Mouse (Mus musculus) urinary bladder, postnatal 14 days (tissue): Measurements from ENCODE around the gene Brap.
"Not testable (repeated sequence)": the region's sequence is repeated elsewhere in the genome, so short reads cannot be mapped to it uniquely, and the experiment has no call there.

Experiments used
- DNase-seq: peaks from one replicate; pipeline ENCODE4 v3.0.0; 2021; ENCODE audit warnings: low spot score

Brap gene

GRCm38 (mm10) chr5:121670412-121670811, 10.0 kb downstream of the Brap start:
- no peak for DNase-seq

DNA sequence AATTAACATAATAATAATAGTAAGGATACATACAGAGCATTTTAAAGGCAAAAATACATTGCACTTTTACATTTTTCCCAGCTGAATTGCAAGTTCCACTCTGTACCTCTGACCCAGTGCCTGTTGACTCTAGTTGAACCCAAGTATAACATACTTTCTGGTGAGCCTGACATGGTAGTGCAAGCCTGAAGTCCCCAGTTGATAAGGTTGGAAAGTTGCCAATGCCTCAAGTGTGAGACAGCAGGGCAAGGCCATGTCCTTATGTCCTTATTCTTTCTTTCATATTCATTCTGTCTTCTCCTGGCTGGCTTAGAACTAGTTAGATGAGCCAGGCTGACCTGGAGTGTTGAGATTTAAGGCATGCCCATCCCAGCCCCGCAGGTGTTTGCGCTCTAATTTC, 21.9 kb downstream of the Brap start:
- no peak for DNase-seq

- DNase-seq, result no peak
Measured at GRCm38 (mm10) chr5:121685495-121685894, 25.1 kb downstream of the Brap start.

GRCm38 (mm10) chr5:121686113-121686898, 25.9 kb downstream of the Brap start:
- DNase-seq, result no peak

- DNase-seq, result peak; percentile 39
Measured at GRCm38 (mm10) chr5:121690482-121691211, 30.3 kb downstream of the Brap start.

- not testable (repeated sequence) for DNase-seq
Measured at GRCm38 (mm10) chr5:121691436-121691835, 31.1 kb downstream of the Brap start.

GRCm38 (mm10) chr5:121692897-121693296, 32.5 kb downstream of the Brap start:
- no peak for DNase-seq

- DNase-seq, result no peak
Measured at GRCm38 (mm10) chr5:121696761-121697160, 36.4 kb downstream of the Brap start.

- DNase-seq, result no peak
Measured at GRCm38 (mm10) chr5:121699891-121700290, 39.5 kb downstream of the Brap start.

- DNase-seq, result peak; percentile 43
Measured at GRCm38 (mm10) chr5:121700496-121700895, 40.1 kb downstream of the Brap start.

GRCm38 (mm10) chr5:121701111-121701769, 40.9 kb downstream of the Brap start:
- no peak for DNase-seq

- DNase-seq, result no peak
Measured at GRCm38 (mm10) chr5:121703341-121703740, 43.0 kb downstream of the Brap start.

GRCm38 (mm10) chr5:121704512-121705248, 44.3 kb downstream of the Brap start:
- no peak for DNase-seq

DNA sequence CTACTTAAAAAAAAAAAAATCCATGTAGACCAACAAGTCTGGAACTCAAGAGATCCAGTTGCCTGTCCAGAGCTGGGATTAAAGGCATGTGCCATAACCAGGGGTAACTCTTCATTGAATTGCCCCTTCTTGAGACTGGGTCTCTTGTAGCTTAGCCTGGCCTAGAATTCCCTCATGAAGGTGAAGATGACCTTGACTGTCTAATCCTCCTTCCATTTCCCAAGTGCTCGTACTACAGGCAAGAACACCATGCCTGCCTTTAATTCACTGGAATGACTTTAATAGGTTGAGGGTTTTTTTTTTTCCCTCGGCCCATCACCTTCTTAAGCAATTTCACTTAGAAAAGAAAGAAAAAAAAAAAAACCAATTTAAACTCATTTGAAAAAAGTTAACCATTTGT, 50.0 kb downstream of the Brap start:
- no peak for DNase-seq

- DNase-seq, result no peak
Measured at GRCm38 (mm10) chr5:121710851-121711173, 50.4 kb downstream of the Brap start.

GRCm38 (mm10) chr5:121711174-121711927, 51.0 kb downstream of the Brap start, which contains the start of gene Atxn2:
TSS of gene Atxn2 (plus strand) at chr5:121711337.
- DNase-seq, result peak; percentile 84

- no peak for DNase-seq
Measured at GRCm38 (mm10) chr5:121711928-121712231, 51.5 kb downstream of the Brap start.

DNA sequence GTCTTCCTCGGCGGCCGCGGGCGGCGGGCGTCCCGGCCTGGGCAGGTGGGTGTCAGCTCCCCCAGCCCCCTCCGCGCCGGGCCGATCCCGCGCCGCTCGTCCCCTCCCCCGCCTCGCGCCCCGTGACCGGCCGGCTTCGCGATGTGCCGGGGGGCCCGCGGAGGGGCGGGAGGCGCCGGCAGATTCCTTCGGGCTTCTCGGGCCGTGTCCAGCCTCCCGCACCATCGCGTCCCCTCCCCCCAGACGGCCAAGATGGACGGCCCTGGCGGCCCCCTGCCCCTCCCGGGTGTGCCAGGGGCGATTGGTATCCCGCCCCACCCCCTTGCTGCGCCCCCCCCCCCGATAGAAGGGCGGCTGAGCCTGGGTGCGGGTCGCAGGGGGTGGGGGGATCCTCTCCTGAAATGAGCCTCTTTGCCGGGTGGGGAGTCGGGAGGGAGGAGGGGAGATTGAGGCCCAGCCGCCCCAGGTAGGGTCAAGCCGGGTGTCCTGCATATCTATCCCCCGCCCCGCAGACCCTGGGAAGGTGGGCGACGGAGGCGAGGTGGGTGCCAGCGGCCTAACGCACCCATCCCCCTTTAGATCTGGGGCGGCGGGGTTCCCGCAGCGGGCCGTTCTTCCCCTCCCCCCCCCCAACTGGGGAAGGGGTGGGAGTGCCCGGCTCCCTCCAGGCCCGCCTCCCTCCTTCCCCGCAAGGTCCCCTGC, 52.0 kb downstream of the Brap start:
- peak; percentile 42 for DNase-seq

GRCm38 (mm10) chr5:121712934-121713538, 52.7 kb downstream of the Brap start:
- peak; percentile 53 for DNase-seq

- DNase-seq, result no peak
Measured at GRCm38 (mm10) chr5:121714331-121714730, 54.0 kb downstream of the Brap start.

DNA sequence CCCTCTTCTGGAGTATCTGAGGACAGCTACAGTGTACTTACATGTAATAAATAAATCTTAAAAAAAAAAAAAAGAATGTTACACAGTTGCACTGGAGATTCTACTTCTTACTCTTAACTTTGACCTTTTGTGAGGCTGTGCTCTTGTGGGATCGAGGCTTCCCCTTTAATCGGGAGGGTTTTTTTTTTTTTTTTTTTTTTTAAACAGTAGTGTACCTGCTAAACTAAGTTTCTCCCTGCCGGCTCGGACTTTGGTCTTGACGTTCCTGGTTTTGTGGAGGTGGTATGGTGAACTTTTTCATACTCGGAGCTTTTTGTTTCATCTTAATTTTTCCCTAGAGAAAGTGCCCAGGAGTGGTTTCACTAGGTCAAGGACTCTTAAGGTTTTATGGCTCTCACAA, 54.6 kb downstream of the Brap start:
- DNase-seq, result no peak
